Mouse (Mus musculus): ENCODE measurements around the gene Lmo3.

GRCm38 (mm10) chr6:138398836-138399235, 182.9 kb downstream of the Lmo3 start:
- no peak for TF ChIP-seq CTCF (IDR thresholded peaks at IDR 0.05; ENCODE audit: low read depth, low read length)
- TF ChIP-seq POLR2A (IDR thresholded peaks at IDR 0.05; ENCODE audit: extremely low read depth, insufficient read depth, low read length), result no peak

Measured in liver, adult 2 months (tissue).